Mouse (Mus musculus) small intestine, adult 2 months (tissue): ENCODE results near the gene Cbfa2t3.

Experiments
- CTCF ChIP-seq: fragments of 200-500 bp; IDR thresholded peaks from 2 replicates; pipeline ENCODE4 v1.5.1; 2012; ENCODE audit warnings: low read depth, mild to moderate bottlenecking, control low read depth, inconsistent platforms, low read length, moderate library complexity, mixed read lengths; ENCODE audit not compliant: insufficient replicate concordance, insufficient read length; ENCODE audit errors: extremely low read depth
- POLR2A ChIP-seq: fragments of 200-500 bp; IDR thresholded peaks from 2 replicates; pipeline ENCODE4 v1.6.1; 2012; ENCODE audit warnings: low read depth, mild to moderate bottlenecking, control low read depth, inconsistent platforms, low read length, moderate library complexity

- TF ChIP-seq CTCF, result no peak
- TF ChIP-seq POLR2A, result no peak
Observed at GRCm38 (mm10) chr8:122728630-122729029, 29.7 kb upstream of the Cbfa2t3 start.
